Mouse (Mus musculus) spleen, adult 18-20 months (tissue): ENCODE measurements around the gene Angptl2.

Experiments used
- DNase-seq, 2 experiments: peaks; one replicate each; pipeline ENCODE4 v3.0.0; 2022; ENCODE audit warnings: mixed read lengths in 2 of 2

The Angptl2 gene

DNA sequence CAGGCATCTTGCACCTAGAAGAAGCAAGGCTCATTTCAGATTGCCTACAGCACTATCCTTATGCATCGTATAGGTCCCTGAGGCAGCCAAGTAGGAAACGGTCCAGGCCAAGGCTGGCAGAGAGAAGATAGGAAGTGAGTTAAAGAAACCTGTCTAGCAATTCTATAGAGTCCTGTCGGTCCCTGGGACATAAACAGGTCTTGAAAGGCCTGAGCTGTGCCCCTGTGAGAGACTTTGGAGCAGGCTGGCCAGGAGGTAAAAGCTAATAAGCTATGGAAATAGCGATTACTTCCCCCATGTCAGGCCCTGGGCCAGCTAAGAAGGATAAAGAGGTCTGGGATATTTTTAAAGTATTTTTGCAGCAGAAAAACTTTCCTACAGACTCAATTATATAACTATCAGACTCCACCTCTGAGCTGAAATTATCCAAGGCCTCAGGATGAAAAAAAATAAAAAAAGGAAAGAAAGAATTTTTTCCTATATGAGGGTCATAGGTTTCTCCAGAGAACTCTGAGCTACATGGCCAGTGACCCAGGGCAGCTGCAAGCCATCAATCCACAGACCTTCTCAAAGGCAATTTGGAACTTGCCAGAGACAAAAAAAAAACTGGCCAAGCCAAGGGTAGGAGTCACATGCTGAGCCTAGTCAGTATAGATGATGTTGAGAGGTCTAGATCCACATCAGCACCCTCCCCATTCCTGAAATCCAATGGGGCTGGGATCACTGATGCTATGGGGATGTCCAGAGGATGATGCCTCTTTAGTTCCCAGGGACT lies 57.0 kb downstream of the Angptl2 start:
- no peak for DNase-seq

- DNase-seq = no peak
Observed at GRCm38 (mm10) chr2:33274719-33275490, 59.0 kb downstream of the Angptl2 start.

DNA sequence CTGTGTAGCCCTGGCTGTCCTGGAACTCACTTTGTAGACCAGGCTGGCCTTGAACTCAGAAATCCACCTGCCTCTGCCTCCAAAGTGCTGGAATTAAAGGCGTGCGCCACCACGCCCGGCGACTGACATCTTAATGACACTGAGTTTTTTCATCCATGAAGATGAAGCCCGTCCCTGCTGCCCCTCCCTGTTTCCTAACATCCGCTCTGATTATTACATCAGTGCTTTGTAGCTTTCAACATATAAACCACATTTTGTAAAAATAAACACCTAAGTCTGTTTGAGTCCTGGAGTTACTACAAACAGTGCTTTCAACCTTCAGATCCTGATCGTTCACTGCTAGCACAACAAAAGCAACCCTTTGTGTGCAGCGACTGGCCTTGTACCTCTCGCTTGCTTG lies 63.9 kb downstream of the Angptl2 start:
- no peak for DNase-seq

DNA sequence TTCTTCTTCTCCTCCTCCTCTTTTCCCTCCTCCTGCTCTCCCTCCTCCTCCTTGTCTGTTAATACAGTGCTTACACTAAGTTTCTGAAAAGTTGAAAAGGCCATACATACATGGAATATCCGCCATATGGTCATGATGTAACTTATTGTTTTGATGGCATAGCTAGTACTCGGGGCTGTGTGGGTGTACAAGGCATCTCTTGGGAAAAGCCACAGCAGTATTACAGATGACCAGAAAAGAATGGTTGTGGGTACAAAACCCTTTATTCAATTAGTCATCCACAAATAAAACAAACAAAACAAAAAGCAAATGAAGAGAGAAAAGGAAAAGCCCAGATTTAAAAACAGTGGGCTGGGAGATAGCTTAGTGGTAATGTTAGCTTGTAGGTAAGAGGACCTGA lies 64.7 kb downstream of the Angptl2 start:
- DNase-seq = no peak

DNA sequence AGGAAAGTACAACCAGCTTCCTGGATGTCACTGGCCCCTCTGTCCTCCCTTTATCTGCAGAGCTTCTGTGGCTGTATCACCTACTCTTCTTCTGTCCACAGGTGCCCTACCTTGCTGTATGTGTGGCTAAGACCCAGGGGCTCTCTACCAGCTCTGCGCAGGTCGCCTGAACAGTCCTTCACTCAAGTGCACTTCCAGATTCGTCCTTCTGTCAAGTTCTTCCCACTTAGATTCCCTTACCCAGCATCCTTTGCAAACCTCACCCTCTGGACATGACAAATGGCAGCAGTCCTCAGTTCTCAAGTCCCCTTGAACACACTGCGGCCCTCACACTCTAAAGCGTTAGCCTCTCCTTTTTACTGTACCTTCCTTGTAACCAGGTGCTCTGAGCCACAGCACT lies 65.9 kb downstream of the Angptl2 start:
- no peak for DNase-seq

GRCm38 (mm10) chr2:33282877-33283276 lies 67.0 kb downstream of the Angptl2 start:
- DNase-seq = no peak

- no peak for DNase-seq
Observed at GRCm38 (mm10) chr2:33283674-33284073, 67.8 kb downstream of the Angptl2 start.

DNA sequence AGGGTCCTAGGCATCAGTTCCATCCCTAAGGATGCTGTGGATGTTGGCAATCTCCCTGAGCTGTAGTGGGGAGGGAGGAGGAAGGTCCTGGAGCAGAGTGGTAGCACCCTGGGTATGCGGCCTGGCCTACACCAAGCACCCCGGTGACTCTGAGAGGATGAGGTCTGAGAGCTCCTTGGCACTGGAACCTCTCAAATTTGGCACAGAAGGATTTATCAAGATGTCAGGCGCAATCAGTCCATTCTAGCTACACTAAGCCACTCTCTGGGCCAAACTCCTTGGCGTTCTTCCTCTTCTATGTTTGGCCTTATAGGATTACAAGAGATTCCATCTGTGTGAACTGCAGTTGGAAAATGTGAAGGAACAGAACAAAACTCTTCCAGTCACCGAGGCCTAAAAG lies 73.0 kb downstream of the Angptl2 start:
- no peak for DNase-seq

GRCm38 (mm10) chr2:33290491-33290890 lies 74.6 kb downstream of the Angptl2 start:
- DNase-seq = no peak

- DNase-seq = no peak
Observed at GRCm38 (mm10) chr2:33292057-33292456, 76.2 kb downstream of the Angptl2 start.

DNA sequence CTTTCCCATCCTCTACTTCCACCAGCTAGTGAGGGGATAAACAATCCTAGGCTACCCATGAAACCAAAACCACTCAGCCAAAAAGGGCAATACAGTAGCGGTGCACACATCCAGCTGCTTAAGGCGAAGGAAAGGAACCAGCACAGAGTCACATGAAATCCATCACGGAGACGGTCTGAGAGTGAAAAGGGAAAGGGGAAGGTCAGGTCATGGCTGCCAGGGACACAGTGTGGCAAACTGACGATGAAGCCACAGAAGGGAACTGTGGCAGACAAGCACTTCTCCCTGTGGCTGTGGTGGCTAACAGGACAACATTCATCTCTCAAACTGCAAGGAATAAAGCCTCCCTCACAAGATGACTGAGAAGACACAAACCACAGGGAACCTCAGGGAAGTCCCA lies 79.2 kb downstream of the Angptl2 start:
- no peak for DNase-seq
